Mouse (Mus musculus) midbrain, embryonic 15.5 days (tissue): Measurements from ENCODE around the gene Rnf157. TPM values are rescaled to one million over a fixed set of nuclear protein-coding genes. Genes with fewer than 3 reads are reported as not detected.

Experiments
- ATAC-seq: fragments of 200-750 bp; cut with Nextera tagmentation; replicated peaks from 2 replicates; pipeline ENCODE4 v1.8.0; 2017; ENCODE audit warnings: moderate TSS enrichment
- H3K27ac ChIP-seq: fragments of 300-500 bp; sonication (generic); 2 replicates; pipeline ENCODE4 v1.5.1; 2015; ENCODE audit warnings: mild to moderate bottlenecking, inconsistent platforms
- H3K27me3 ChIP-seq: fragments of 300-500 bp; sonication (generic); replicated peaks from 2 replicates; pipeline ENCODE4 v1.6.1; 2015; ENCODE audit warnings: inconsistent platforms
- H3K36me3 ChIP-seq: fragments of 300-500 bp; sonication (generic); replicated peaks from 2 replicates; pipeline ENCODE4 v1.6.1; 2015; ENCODE audit warnings: inconsistent platforms
- H3K4me1 ChIP-seq: fragments of 300-500 bp; sonication (generic); 2 replicates; pipeline ENCODE4 v1.6.1; 2015; ENCODE audit warnings: inconsistent platforms
- H3K4me2 ChIP-seq: fragments of 300-500 bp; sonication (generic); 2 replicates; pipeline ENCODE4 v1.6.1; 2015; ENCODE audit warnings: inconsistent platforms, mild to moderate bottlenecking, moderate library complexity
- H3K4me3 ChIP-seq: fragments of 300-500 bp; sonication (generic); 2 replicates; pipeline ENCODE4 v1.5.1; 2015; ENCODE audit warnings: mild to moderate bottlenecking, inconsistent platforms
- H3K9ac ChIP-seq: fragments of 300-500 bp; sonication (generic); 2 replicates; pipeline ENCODE4 v1.6.1; 2015; ENCODE audit warnings: mild to moderate bottlenecking, inconsistent platforms
- H3K9me3 ChIP-seq: fragments of 300-500 bp; sonication (generic); 2 replicates; pipeline ENCODE4 v1.6.1; 2016; ENCODE audit warnings: inconsistent platforms
- WGBS: fragments of 180-500 bp; shearing (Covaris S2); methylation state at CpG from one replicate; pipeline ENCODE4 v1.1.7; 2015; ENCODE audit warnings: mixed read lengths; 5-methylcytosine and 5-hydroxymethylcytosine counted together
- polyA plus RNA-seq: library from polyadenylated mRNA; unstranded; fragments of >200 nt; fragmentation: Nextera tagmentation; extraction: Ambion mirVana; gene quantifications from 2 replicates; pipeline ENCODE4 v1.2.1, GENCODE M21; 2015

Rnf157 gene
- polyA plus RNA-seq, 1 experiment from 2014 or later, result 68.0 TPM

DNA sequence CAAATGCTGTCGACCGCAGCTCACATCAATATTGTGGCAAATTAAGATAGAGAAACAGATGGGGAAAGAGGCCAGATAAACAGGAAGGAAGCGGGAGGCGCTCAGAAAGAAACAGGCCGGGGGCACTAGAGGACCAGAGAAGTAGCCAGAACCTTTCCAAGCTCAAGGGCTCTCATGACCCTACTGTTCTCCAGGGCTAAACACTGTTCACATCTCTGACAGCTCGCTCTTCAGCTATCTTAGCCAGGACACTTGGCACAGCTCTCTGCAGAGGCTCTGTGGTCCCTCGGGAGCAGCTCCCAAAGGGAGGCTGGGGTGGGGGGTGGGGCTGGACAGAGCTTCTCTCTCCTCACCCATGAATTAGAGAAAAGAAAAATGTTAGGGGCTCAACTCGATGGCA, 122.3 kb downstream of the Rnf157 start:
- Histone ChIP-seq H3K27ac (no peak overlapping the region), H3K9ac (no peak overlapping the region), H3K27me3 (no peaks in the 10 kb centered on the region), H3K4me3 (no peak overlapping the region), H3K4me1 (no peaks in the 10 kb centered on the region), H3K9me3 (no peaks in the 10 kb centered on the region), H3K4me2 (no peak overlapping the region), H3K36me3 (peaks cover 52% of the 10 kb centered on the region)
- no peak for ATAC-seq
- 83% methylated on average over 8 of the region's 8 CpGs for WGBS

DNA sequence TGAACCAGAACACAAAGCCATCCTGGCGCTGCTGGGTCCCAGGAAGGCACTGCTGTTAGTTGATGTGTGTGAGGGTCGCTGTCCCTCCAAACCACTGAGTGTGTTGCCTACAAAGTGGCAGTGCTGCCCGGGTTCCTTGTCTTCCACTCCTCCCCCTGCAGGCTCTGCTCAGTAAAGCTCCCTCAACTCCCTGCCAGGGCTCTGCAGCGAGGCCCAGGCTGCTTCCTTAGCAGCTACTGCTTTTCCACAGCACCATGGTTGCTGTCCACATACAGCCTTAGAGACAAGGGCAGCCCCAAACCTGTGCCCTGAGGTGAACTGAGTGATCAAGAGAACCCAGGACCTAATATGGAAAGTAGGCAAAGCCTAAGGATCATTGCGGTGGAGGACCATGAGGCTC, 125.5 kb downstream of the Rnf157 start:
- WGBS, result 70% methylated on average over 5 of the region's 5 CpGs
- no peak overlapping the region for H3K27ac ChIP-seq
- H3K36me3 ChIP-seq, result peaks cover 35% of the 10 kb centered on the region
- peaks cover 29% of the 10 kb centered on the region for H3K27me3 ChIP-seq
- peaks cover 9% of the 10 kb centered on the region; the same call in 1 of the 2 replicates for H3K4me1 ChIP-seq
- no peaks in the 10 kb centered on the region for H3K9me3 ChIP-seq
- ATAC-seq, result no peak
- no peak overlapping the region for H3K9ac ChIP-seq
- no peak overlapping the region for H3K4me2 ChIP-seq
- no peak overlapping the region for H3K4me3 ChIP-seq

Other genes with a start within 250 kb of the Rnf157 start
- gene Fbf1, start 244.9 kb downstream of the Rnf157 start, polyA plus RNA-seq, result 69.2 and 78.4 TPM in 2 replicates
- 86.7 and 92.5 TPM in 2 replicates for gene Ten1, start 214.2 kb downstream of the Rnf157 start, polyA plus RNA-seq
- 63.0 and 64.0 TPM in 2 replicates for gene Acox1, start 214.0 kb downstream of the Rnf157 start, polyA plus RNA-seq
- gene Evpl, start 175.0 kb downstream of the Rnf157 start, polyA plus RNA-seq, result 0.84 and 0.96 TPM in 2 replicates
- 62.4 and 63.5 TPM in 2 replicates for gene Srp68, start 138.8 kb downstream of the Rnf157 start, polyA plus RNA-seq
- gene Galr2, start 132.1 kb downstream of the Rnf157 start, polyA plus RNA-seq, result 0.45 and 0.57 TPM in 2 replicates
- 109 and 110 TPM in 2 replicates for gene Exoc7, start 105.8 kb downstream of the Rnf157 start, polyA plus RNA-seq
- 17.4 and 20.4 TPM in 2 replicates for gene Foxj1, start 77.6 kb downstream of the Rnf157 start, polyA plus RNA-seq
- 40.9 and 44.2 TPM in 2 replicates for gene Ubald2, start 21.1 kb upstream of the Rnf157 start, polyA plus RNA-seq
- gene Qrich2, start 53.2 kb upstream of the Rnf157 start, polyA plus RNA-seq, result not detected in 2 replicates
- 199 and 200 TPM in 2 replicates for gene Prpsap1, start 81.2 kb upstream of the Rnf157 start, polyA plus RNA-seq
- 5.3 and 7.3 TPM in 2 replicates for gene Sphk1, start 117.9 kb upstream of the Rnf157 start, polyA plus RNA-seq
- 31.4 and 36.6 TPM in 2 replicates for gene Ube2o, start 168.4 kb upstream of the Rnf157 start, polyA plus RNA-seq
- 0.33 and 0.45 TPM in 2 replicates for gene Aanat, start 173.4 kb upstream of the Rnf157 start, polyA plus RNA-seq
- gene Rhbdf2, start 214.0 kb upstream of the Rnf157 start, polyA plus RNA-seq, result 0.83 TPM in 2 replicates
- 1.5 and 3.0 TPM in 2 replicates for gene Prcd, start 240.5 kb upstream of the Rnf157 start, polyA plus RNA-seq
- gene Cygb, start 241.3 kb upstream of the Rnf157 start, polyA plus RNA-seq, result 23.3 and 24.4 TPM in 2 replicates